Mouse (Mus musculus) left cerebral cortex, adult 9 months (tissue): ENCODE measurements at regions not wholly inside any gene's neighbourhood (a gene's known extent, or its start where the extent isn't known, plus 50 kb on each side); places are given as distances from the start of the nearest gene placed in this dataset.
"Not testable (repeated sequence)": the region's sequence is repeated elsewhere in the genome, so short reads cannot be mapped to it uniquely, and the experiment has no call there.

Experiments used
- DNase-seq, 2 experiments: peaks; one replicate each; pipeline ENCODE4 v3.0.0; 2022; ENCODE audit warnings: low spot score in 2 of 2

DNA sequence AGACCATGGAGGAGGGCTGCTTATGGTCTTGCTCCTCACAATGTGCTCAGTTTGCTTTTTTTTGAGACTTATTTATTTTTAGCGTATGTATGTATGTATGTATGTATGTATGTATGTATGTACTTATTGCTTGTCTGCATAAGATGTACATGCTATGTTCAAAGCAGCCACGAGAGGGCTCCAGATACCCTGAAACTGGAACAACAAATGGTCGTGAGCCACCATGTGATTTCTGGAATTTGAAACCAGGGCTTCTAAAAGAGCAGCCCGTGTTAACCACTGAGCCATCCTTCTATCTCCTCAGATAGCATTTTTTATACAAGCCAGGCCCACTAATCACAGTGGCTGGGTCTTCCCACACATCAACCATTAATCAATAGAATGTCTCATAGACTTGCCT is 611.2 kb downstream of the 5730507C01Rik start:
- DNase-seq, result no peak

GRCm38 (mm10) chr12:19175631-19176030 is 661.3 kb downstream of the 5730507C01Rik start:
- no peak for DNase-seq

GRCm38 (mm10) chr12:19192396-19192795 is 678.1 kb downstream of the 5730507C01Rik start:
- DNase-seq, result no peak

GRCm38 (mm10) chr12:19193041-19193440 is 678.7 kb downstream of the 5730507C01Rik start:
- DNase-seq, result not testable (repeated sequence)

DNA sequence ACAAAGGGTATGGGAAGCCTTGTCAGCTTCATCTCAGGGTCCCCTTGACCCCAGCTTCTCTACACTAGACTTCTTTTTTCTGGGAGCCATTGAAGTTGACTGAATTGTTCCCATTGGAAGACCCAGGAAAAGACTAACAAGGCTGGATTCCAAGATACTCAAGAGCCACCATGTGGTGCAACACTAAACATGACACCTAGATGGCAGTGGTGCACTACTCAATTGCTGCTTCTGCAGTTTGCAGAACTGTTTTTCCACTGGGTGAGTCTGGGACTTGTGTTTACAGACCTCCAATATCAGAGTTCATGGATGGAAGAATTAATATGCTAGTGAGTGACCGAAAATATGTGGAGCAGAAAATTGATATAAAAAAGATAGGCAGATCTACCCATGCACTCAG is 709.7 kb downstream of the 5730507C01Rik start:
- DNase-seq, result not testable (repeated sequence)

DNA sequence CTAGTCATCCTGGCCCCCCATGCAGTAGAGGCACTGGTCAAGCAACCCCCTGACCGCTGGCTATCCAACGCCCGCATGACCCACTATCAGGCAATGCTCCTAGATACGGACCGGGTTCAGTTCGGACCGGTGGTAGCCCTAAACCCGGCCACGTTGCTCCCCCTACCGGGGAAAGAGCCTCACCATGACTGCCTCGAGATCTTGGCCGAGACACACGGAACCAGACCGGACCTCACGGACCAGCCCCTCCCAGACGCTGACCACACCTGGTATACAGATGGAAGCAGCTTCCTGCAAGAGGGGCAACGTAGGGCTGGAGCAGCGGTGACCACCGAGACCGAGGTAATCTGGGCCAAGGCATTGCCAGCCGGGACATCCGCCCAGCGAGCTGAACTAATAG is 707.6 kb upstream of the Gm21863 start:
- peak in 1 of 2 experiments; percentile 2 for DNase-seq

GRCm38 (mm10) chr12:19288271-19288890 is 665.9 kb upstream of the Gm21863 start:
- peak; percentile 23 to 49 for DNase-seq

GRCm38 (mm10) chr12:19289038-19289437 is 665.3 kb upstream of the Gm21863 start:
- peak in 1 of 2 experiments; percentile 1 for DNase-seq

DNA sequence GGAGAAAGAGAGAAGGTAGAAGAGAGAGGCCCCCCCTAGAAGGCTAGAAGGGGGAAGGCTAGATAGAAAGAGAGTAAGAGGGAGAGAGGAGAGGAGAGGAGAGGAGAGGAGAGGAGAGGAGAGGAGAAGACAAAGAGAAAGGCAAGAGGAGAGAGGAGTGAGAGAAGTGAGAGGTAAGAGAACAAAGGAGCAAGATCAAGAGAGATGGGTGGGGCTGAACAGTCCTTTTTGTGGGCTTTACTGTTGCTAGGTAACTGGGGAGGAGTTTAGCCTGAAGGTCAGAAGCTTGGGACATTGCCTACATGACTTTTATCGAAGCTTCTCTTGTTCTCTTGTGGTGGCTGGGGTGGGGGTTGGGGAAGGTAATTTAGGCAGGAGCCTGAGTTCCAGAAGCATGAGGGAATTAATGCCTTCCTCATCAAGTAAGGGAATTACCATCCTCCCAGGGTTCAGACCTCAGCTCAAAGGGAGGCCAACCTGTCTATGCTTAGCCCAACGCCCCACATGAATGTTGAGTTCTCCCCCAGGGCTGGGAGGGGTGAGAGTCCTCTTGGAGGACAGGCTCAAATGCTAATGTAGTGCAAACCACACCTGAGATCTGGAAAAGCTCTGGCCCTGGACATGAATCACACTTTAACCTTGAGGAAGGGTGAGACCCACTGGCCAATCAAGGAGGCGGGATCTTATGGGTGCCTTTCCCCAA is 662.1 kb upstream of the Gm21863 start:
- DNase-seq, result not testable (repeated sequence)
